Mouse (Mus musculus): ENCODE results near the gene Gm42878. TPM values are rescaled to one million over a fixed set of nuclear protein-coding genes. Genes with fewer than 3 reads are reported as not detected.
"Not testable (repeated sequence)": the region's sequence is repeated elsewhere in the genome, so short reads cannot be mapped to it uniquely, and the experiment has no call there.

Gene Gm42878
- polyA plus RNA-seq, 1 experiment, result 0.21 TPM

- Histone ChIP-seq H3K4me1 (ENCODE audit: control insufficient read depth, insufficient read depth, low read length) (0 out of 2 replicates have a peak, but pooled peaks cover 5% of the 10 kb centered on the region), H3K4me3 (replicated peaks; ENCODE audit: insufficient read depth, low read depth, low read length) (no peak overlapping the region), H3K27me3 (ENCODE audit: control insufficient read depth, insufficient read depth, low read length) (no peaks in the 10 kb centered on the region), H3K27ac (ENCODE audit: insufficient read depth, low read length) (no peak overlapping the region)
- WGBS, result 63% methylated on average over 7 of the region's 7 CpGs
- TF ChIP-seq POLR2A (IDR thresholded peaks at IDR 0.05; ENCODE audit: borderline replicate concordance, insufficient read depth, low read length) (no peak), CTCF (IDR thresholded peaks at IDR 0.05; ENCODE audit: borderline replicate concordance, insufficient read depth, low read depth, low read length) (no peak)
- DNase-seq, result no peak
Measured at GRCm38 (mm10) chr5:121536921-121537555, 8.2 kb downstream of the Gm42878 start.

GRCm38 (mm10) chr5:121535116-121535515 is 10.2 kb downstream of the Gm42878 start:
- TF ChIP-seq POLR2A (IDR thresholded peaks at IDR 0.05; ENCODE audit: borderline replicate concordance, insufficient read depth, low read length), result no peak
- TF ChIP-seq CTCF (IDR thresholded peaks at IDR 0.05; ENCODE audit: borderline replicate concordance, insufficient read depth, low read depth, low read length), result no peak
- H3K27ac ChIP-seq (ENCODE audit: insufficient read depth, low read length), result no peak overlapping the region
- 0 out of 2 replicates have a peak, but pooled peaks cover 2% of the 10 kb centered on the region for H3K4me1 ChIP-seq (ENCODE audit: control insufficient read depth, insufficient read depth, low read length)
- no peak overlapping the region for H3K4me3 ChIP-seq (replicated peaks; ENCODE audit: insufficient read depth, low read depth, low read length)
- no peaks in the 10 kb centered on the region for H3K27me3 ChIP-seq (ENCODE audit: control insufficient read depth, insufficient read depth, low read length)
- DNase-seq, result no peak
- WGBS, result 92% methylated on average over 3 of the region's 3 CpGs

- 94% methylated on average over 5 of the region's 5 CpGs for WGBS
- DNase-seq, result no peak
- H3K27me3 ChIP-seq (ENCODE audit: control insufficient read depth, insufficient read depth, low read length), result no peaks in the 10 kb centered on the region
Measured at GRCm38 (mm10) chr5:121534521-121534920, 10.8 kb downstream of the Gm42878 start.

GRCm38 (mm10) chr5:121526961-121527360 is 18.3 kb downstream of the Gm42878 start:
- Histone ChIP-seq H3K27me3 (ENCODE audit: control insufficient read depth, insufficient read depth, low read length) (no peaks in the 10 kb centered on the region), H3K27ac (ENCODE audit: insufficient read depth, low read length) (no peak overlapping the region), H3K4me1 (ENCODE audit: control insufficient read depth, insufficient read depth, low read length) (no peaks in the 10 kb centered on the region), H3K4me3 (replicated peaks; ENCODE audit: insufficient read depth, low read depth, low read length) (no peak overlapping the region)
- TF ChIP-seq CTCF (IDR thresholded peaks at IDR 0.05; ENCODE audit: borderline replicate concordance, insufficient read depth, low read depth, low read length), result no peak
- DNase-seq, result no peak
- WGBS, result 68% methylated on average over 8 of the region's 8 CpGs

More at GRCm38 (mm10) chr5:121534521-121534920, 10.8 kb downstream of the Gm42878 start:
- Histone ChIP-seq H3K27ac (ENCODE audit: insufficient read depth, low read length) (no peak overlapping the region), H3K4me3 (replicated peaks; ENCODE audit: insufficient read depth, low read depth, low read length) (no peak overlapping the region), H3K4me1 (ENCODE audit: control insufficient read depth, insufficient read depth, low read length) (0 out of 2 replicates have a peak, but pooled peaks cover 2% of the 10 kb centered on the region)
- TF ChIP-seq CTCF (IDR thresholded peaks at IDR 0.05; ENCODE audit: borderline replicate concordance, insufficient read depth, low read depth, low read length) (peak; percentile 51; the same call in 1 of the 2 replicates), POLR2A (IDR thresholded peaks at IDR 0.05; ENCODE audit: borderline replicate concordance, insufficient read depth, low read length) (no peak)

- no peaks in the 10 kb centered on the region for H3K4me1 ChIP-seq (ENCODE audit: control insufficient read depth, insufficient read depth, low read length)
- H3K27ac ChIP-seq (ENCODE audit: insufficient read depth, low read length), result no peak overlapping the region
- H3K4me3 ChIP-seq (replicated peaks; ENCODE audit: insufficient read depth, low read depth, low read length), result no peak overlapping the region
- no peak for TF ChIP-seq POLR2A (IDR thresholded peaks at IDR 0.05; ENCODE audit: borderline replicate concordance, insufficient read depth, low read length)
- TF ChIP-seq CTCF (IDR thresholded peaks at IDR 0.05; ENCODE audit: borderline replicate concordance, insufficient read depth, low read depth, low read length), result no peak
- no peak for DNase-seq
- 79% methylated on average over 7 of the region's 7 CpGs for WGBS
- H3K27me3 ChIP-seq (ENCODE audit: control insufficient read depth, insufficient read depth, low read length), result no peaks in the 10 kb centered on the region
Measured at GRCm38 (mm10) chr5:121526526-121526925, 18.8 kb downstream of the Gm42878 start.

GRCm38 (mm10) chr5:121525774-121526450 is 19.4 kb downstream of the Gm42878 start:
- no peak overlapping the region for H3K27ac ChIP-seq (ENCODE audit: insufficient read depth, low read length)
- H3K4me3 ChIP-seq (replicated peaks; ENCODE audit: insufficient read depth, low read depth, low read length), result no peak overlapping the region
- no peak for DNase-seq
- no peak for TF ChIP-seq POLR2A (IDR thresholded peaks at IDR 0.05; ENCODE audit: borderline replicate concordance, insufficient read depth, low read length)
- H3K27me3 ChIP-seq (ENCODE audit: control insufficient read depth, insufficient read depth, low read length), result no peaks in the 10 kb centered on the region
- WGBS, result 87% methylated on average over 14 of the region's 14 CpGs
- H3K4me1 ChIP-seq (ENCODE audit: control insufficient read depth, insufficient read depth, low read length), result no peaks in the 10 kb centered on the region

GRCm38 (mm10) chr5:121519758-121520157 is 25.5 kb downstream of the Gm42878 start:
- H3K4me1 ChIP-seq (ENCODE audit: control insufficient read depth, insufficient read depth, low read length); H3K27ac ChIP-seq (ENCODE audit: insufficient read depth, low read length); H3K4me3 ChIP-seq (replicated peaks; ENCODE audit: insufficient read depth, low read depth, low read length); DNase-seq; H3K27me3 ChIP-seq (ENCODE audit: control insufficient read depth, insufficient read depth, low read length): not testable (repeated sequence)
- WGBS, result 94% methylated on average over 11 of the region's 17 CpGs

- Histone ChIP-seq H3K4me1 (ENCODE audit: control insufficient read depth, insufficient read depth, low read length) (no peaks in the 10 kb centered on the region), H3K27ac (ENCODE audit: insufficient read depth, low read length) (no peak overlapping the region), H3K4me3 (replicated peaks; ENCODE audit: insufficient read depth, low read depth, low read length) (no peak overlapping the region), H3K27me3 (ENCODE audit: control insufficient read depth, insufficient read depth, low read length) (no peaks in the 10 kb centered on the region)
- WGBS, result 93% methylated on average over 9 of the region's 9 CpGs
- TF ChIP-seq POLR2A (IDR thresholded peaks at IDR 0.05; ENCODE audit: borderline replicate concordance, insufficient read depth, low read length) (no peak), CTCF (IDR thresholded peaks at IDR 0.05; ENCODE audit: borderline replicate concordance, insufficient read depth, low read depth, low read length) (no peak)
- DNase-seq, result no peak
Measured at GRCm38 (mm10) chr5:121518983-121519382, 26.3 kb downstream of the Gm42878 start.
